Mouse (Mus musculus): ENCODE data around the gene Opn4.

Gene Opn4

DNA sequence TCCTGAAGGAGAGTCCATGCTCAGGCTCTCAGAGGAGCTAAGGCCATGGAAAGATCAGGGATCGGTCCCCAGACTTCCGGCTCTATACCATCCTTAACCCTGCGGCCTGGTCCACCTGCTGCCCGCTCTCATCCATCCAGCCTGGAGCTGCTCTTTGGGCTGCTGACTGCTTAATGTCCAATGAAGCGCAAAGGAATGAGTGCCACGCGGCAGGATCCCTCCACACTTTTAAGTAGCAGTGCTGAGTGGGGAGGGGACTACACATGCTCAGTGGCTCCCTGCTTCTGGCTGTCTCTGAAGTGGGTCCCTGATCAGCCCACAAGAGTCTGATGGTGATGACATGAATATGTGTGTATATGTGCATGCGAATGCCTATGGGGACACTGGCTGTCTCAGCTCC, at the start of gene Opn4:
Gene Opn4 (minus strand): TSS at position 202 of the 400 bp plus-strand sequence.
- no peak for DNase-seq

DNA sequence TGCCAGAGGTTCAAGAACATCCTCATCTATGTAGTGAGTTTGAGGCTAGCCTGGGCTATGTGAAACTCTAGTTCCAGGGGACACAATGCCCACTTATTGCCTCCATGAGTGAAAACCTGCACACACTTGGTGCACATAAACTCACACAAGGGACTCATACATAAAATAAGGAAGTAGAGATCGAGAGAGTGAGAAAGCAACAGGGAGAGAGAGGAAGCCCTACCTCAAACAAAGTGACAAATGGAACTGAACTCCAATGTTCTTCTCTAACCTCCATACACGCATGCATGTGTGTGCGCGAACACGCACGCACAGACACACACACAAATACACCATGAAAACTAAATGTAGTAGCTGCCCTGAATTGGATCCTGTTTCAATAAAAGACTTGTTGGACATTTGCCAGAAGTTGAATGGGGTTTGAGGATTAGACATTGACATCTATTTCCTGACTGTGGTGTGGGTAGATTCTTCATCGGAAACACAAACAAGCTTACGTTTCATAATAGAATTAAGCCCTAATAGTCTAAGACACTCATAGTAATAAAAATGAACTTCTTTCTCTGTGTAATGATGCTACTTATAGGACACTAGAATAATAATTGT, 48.0 kb upstream of the Opn4 start:
- DNase-seq = no peak

DNA sequence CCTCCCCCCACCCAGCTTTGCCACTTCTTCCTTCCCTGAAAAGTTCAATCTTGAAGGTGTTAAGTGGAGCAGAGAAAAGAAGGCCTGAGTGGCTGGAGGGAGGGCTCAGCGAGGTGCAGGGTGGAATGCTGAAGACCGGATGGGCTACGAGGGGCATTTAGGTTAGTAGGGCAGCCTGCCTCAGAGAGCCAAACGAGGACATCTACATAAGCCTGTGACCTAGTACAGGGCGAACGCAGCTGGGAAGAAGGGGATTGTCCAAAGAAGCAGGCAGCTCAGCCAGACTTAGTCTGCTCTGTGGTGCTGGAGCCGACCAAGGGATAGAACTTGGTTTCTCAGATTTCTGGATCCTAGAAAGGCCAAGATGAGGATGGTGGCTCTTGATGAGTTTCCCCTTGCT, 44.2 kb upstream of the Opn4 start:
- no peak for DNase-seq

DNA sequence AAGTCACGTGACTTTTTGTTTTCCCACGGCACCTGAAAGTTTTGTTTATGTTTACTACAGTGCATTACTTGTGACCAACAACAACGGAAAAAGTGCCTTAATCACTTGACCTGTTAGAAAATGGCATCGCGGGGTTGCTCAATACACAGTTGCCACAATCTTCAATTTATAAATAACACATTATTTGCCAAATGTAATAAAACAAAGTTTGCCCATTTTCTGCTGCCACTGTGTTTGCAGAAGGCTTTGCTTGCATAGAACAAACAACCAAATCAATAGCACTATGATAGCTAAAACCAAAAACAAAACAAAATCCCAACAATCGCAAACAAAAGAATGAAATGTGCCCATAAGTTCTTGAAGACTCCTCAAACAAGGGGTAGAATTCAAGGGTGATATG, 35.8 kb upstream of the Opn4 start:
- DNase-seq = no peak

DNA sequence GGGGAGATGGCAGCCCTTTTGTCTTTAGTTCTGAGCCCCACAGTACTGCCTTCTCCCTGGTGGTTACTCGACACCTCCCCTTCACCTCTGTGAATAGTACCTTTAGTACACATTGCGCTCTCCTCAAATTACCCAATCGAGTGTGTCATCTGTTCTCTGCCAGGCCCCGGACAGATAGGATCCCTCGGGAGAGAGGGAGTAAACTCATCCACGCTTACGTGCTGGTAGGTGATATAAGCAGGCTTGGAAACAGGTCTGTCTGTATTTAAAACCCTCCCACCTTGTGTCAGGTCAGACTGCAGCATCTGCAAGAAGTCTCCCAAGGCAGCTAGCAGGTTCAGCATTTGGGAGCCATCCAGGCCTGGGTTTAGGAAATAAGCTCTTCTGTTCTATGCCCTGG, 35.2 kb upstream of the Opn4 start:
- no peak for DNase-seq

DNA sequence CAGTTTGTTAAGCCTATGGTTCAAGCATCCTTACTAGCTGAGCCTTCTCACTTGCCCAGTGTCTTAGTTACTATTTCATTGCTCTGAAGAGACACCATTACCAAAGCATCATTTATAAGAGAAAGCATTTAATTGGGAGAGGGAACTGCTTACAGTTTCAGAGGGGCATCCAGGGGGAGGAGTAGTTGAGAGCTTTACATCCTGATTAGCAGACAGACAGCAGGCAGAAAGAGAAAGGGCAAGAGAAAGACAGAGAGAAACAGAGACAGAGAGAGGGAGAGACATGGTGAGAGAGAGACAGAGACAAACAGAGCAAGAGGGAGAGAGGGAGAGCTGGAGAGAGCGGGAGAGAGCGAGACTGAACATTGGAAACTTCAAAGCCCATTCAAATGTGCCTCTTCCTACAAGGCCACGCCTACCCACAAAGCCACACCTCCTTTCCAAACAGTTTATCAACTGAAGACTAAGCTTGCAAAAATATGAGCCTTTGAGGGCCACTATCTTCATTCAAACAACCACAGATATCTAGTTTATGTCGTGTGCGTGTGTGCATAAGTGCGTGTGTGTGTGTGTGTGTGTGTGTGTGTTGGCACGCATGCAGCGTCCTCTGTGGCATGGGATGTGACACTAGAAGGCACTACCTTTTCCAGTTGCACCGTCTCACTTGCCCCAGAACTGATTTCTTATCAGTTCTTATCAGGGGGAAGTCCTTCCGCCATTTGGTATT, 32.9 kb upstream of the Opn4 start:
- peak; percentile 78 for DNase-seq

DNA sequence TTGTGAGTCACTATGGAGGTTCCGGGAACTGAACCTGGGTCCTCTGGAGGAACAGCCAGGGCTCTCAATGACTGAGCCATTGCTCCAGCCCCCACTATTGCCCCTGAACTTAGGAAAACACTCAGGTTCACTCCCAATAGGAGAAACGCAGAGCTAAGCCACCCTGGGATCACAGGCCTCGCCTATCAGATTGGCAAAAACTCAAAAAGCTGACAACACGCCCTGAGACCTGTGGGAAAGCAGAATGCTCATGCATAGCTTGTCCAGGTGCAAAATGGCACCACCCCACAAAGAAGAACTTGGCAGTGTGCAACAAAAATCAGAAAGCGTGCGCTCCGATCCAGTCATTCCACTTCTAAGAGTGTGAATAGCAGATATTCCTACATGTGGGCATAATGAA, 26.9 kb upstream of the Opn4 start:
- DNase-seq = no peak

DNA sequence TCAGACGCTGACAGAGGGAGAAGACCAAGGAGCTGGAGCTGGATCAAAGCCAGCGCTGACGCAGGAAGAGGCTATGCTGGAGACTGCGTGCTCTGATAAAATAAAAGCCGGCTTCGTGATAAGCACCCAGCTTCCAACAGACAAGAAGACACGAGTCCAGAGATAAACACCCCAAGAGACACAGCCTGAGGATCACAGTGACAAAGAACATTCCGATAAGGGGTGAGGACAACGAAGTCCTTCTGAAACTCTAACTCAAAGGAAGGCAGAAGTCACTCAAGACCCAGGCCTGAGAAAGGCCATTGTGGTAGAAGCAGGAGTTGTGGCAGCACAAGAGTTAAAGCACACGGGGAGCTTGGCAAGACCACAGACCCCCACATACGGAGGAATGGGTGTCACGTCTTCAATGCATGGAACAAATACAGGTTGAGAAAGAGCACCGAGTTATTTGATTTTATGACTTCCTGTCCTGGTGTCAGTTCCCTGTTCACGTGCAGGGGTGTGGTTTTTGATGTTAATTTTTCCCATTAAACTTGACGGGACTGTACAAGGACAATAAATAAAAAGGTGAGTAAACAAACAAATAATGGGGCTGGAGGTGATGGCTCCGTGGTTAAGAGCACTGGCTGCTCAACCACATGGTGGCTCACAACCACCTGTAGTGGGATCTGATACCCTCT, 23.7 kb upstream of the Opn4 start:
- DNase-seq = peak; percentile 86

DNA sequence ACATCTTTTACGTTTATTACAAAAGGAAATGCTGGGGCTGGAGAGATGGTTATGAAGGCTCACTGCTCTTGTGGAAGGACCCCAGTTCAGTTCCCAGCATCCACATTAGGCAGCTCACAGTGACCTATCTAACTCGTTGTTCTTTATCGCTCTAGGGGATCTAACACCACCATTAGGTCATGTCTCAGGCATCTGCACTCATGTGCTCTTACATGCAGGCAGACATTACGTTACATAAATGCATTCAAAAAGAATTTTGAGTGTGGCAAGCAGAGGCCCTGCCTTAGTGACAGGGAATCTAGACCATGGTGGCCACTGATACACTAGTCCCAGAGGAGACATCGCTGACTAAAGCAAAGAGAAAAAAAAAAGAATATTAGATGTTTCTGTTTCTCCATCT, 23.1 kb upstream of the Opn4 start:
- no peak for DNase-seq

DNA sequence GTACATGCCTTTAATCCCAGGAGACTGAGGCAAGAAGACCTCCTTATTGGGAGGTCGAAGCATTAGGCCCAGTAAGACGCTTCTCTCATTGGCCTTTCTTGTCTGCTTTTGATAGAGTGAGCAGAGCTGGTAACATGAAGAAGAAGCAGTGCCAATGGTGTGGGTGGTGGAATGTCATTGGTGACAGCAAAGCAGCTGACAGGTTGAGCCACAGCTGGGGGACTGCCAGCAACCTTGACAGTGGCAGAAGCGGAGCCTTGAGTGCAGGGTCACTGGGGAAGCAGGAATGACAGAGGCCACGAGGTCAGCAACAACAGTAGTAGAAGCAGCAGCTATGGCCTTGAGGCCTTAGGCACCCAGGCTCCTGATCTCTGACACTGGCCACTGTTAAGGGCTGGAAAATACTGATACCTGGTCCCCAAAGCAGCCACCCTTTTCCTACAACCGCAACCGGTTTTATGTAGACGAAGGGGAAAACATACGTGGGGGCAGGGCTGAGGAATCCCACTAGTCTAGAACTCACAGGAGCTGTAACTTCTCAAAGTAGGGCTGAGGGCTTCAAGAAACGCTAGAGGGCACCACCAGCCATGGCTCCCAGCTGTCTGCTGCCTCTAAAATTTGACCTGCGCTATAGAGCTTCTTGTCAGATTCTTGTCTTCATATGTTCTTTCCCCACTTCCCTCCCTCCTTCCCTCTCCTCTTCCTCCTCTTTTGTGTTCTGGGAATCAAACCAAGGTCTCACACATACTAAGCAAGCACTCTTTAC, 20.9 kb upstream of the Opn4 start:
- peak; percentile 75 for DNase-seq

DNA sequence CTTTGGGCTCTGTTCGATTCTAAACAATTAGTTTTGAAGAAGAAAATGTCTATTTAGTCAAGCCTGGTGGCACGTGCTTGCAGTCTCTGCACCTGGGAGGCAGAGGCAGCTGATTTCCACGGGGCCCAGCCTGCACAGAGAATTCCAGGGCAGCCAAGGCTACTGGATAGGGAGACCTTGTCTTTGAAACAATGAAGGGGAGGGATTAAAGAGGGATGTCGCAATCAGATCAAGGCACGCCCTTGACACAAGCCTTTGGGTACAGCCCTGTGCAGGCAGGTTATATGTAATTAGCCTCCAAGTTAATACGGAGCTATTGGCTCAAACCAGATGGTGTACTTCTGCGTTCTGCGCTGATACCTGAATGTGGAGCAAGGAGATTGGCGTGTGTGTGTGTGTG, 18.9 kb upstream of the Opn4 start:
- no peak for DNase-seq

DNA sequence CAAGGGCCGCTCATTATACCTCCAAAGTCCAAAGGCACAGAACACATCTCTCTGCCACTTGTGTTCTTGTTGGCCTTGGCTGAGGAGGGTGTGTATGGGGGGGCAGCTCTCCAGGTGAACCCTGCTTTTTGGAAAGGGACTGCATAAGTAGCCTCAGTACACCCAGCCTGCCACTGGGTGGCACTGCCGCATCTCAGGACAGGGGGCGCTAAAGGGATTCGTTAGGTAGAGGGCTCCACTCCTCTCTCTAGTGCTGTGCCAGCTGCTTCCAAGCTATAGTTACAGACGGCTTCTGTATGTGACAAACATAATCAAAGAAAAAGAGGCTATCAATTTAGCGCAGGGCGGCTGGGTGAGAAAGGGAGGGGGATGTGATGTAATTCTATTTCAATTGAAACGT, 16.9 kb upstream of the Opn4 start:
- DNase-seq = peak; percentile 91

DNA sequence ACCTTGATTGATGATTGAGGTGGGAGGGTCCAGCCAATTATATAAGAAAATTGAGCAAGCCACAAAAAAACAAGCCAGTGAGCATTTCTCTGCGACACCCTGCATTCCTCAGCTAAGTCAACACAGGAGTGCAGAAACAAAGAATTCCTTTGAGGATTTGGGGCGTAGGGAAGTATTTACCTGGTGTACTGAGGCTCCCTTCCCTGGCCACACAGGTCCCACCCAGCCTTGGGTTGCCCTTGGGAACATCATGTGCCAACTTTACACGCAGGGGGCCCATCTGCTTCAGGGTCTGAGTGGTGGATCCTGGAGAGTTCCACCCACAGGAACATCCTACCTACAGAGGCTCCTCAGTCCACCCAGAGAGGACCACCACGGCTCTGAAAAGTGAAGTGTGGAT, 15.7 kb upstream of the Opn4 start:
- DNase-seq = no peak

DNA sequence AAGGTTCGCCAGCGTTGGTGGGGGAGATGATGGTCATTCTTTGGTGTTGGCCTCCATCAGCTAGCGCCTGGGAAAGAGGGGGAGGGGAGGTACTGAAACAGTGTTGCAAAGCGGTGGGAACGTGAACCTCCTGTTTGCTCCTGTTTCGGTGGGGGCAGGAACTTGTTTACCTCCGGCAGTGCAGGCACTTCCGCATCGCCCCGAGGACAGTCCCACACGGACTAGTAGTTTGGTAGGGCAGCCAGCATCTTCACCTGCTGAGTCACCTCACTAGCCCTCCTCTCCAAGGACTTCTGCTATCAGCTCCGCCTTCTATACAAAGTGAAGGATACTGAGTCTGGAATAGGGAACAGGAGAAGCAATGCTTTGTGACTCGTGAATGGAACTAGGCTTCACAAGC, 15.1 kb upstream of the Opn4 start:
- DNase-seq = peak; percentile 48

DNA sequence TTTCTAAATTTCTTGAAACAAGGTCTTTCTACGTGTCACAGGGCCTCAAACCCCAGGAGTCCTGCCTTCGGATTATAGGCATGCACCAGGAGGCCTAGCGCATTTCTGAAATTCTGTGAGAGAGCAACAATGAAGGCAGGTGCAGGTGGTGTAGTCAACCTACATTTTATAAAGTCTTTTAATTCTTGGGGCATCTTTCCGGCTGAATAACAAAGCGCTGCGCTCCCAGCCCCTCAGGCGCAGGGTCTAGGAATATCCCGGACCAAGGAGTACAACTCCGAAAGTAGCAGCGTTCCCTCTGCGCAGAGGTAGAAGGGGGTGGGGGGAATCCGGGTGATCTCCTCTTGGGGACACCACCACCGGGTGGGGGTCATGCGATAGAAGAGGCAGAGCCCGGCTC, 14.6 kb upstream of the Opn4 start:
- DNase-seq = no peak

DNA sequence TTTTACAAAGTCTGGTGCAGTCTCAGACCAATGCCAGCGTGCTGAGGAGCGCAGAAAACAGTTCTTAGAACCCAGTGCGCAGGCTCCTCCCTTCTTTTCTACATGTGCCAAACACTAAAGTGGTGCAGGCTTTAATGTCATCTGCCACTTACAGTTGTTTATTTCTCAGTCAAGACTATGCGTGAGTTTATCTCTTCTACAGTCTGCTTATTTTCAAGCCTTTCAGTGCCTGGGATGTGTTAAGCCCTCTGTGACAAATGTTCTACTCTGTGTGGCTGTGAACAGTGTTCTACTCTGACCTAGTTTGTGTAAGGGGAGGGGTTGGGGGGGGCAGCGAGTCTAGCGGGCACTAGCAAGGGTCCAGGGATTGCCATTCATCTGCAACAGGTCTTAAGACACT, 13.6 kb upstream of the Opn4 start:
- no peak for DNase-seq

DNA sequence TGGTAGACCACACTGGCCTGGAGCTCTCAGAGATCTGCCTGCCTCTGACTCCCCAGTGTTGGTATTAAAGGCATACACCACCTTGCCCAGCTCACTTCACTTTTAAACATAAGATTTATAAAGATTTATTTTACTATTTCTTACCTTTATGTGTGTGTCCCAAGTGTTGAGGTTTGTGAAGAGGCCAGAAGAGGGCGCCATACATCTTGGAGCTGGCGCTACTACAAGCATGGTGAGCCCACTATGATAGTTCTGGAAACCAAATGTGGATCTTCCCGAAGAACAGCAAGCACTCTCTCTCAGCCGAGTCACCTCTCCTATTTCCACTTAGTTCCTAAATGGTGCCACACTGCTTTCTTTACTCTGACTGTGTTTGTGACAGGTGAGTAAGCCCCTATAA, 12.3 kb upstream of the Opn4 start:
- DNase-seq = peak; percentile 61

DNA sequence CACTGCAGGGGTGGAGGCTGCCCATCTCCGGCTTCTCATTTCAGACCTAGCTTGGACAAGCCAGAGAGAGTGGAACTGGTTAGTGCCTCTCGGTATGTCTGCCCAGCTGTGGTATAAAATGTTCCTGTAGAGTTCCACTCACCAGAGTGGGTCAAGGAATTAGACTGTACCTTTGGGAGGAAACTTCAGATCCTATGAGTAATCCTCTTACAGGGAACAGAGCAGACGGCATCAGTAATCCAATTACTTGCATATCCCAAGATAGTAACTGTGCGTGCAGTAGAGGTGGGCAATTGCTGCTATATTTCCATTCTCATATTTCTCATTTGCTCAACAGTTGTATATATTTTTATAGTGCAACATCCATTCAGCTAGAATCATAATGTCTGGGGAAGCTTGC, 11.6 kb upstream of the Opn4 start:
- no peak for DNase-seq

DNA sequence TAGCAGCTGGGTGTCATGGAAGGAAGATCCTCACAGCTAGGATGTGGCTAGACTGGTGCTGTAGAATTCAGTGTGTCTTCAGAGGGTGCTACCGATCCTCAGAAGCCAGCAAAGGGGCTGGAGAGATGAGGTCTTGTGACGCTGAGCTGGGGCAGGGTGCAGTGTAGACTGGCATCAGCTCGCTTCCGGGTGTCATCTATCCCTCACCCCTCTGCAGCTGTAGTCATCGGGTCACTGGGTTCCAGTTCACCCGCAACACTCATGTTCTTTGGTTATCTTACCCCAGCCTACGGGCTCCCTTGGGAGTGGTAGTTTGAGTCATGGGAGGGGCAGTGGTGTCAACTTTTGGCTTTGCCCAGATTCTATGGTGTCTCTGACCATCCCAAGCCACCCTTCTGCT, 2.0 kb upstream of the Opn4 start:
- no peak for DNase-seq

DNA sequence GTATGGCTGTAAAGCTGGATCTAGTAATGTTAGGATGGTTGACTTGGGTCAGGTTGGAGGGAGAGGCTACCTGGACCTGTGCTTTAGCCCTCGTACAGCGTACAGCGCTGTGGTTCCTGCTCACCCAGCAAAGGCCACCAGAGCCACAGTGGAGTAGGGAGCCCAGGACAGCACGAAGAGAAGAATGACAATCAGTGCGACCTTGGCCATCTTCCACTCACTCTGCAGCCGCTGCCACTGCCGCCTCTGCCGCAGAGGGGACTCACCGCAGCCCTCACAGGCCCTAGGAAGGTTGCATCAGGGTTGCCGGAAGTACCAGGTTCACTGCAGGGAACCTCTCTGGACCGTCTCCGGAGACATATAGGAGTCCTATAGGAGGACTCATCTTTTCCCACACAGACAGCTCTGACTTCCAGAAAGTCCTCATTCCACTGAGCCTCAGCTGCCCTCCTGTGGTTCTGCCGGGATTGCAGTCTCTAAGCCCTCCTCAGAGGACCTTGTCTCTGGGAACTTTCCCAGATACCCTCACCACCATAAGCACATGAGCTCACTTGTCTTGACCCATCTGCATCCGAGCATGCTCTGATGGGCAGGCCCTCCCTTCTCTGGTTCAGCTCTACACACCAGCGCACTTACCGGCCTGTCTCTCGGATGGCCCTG, 4.2 kb downstream of the Opn4 start:
- no peak for DNase-seq

DNA sequence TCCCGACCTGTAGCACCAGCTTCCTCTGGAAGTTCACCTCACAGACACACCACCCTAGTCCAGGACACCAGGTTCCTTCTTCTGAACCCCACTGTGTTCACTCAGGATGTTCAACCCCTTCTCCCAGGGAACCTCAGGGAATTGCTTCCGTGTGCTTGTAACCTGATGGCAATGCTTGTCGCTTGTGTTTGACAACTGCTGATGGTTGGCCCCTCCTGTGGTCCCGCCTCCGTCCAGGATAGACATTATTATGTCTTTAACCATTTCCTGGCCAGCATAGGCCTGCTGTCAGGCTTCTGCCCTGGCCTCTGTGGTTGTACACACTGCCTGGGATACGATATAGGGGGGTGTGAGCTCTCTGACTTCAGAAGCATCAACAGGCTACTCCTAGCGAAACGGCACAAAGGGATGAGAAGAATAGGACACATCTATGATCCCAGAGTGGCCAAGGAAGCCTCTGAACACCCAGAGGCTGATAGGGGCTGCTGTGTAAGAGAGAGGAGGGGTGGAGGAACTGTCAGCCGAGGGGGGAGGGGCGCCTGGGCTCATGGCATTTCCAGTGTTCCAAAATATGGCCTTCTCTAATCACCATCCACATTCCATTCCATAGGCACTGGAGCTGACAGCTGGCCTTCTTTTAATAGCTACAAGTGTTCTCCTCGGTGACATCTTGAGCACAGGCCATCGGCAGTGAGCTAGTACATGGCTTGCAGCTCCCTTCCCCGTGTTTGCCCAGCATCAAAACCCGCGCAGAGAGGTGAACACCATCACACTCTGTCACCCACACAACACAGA, 8.0 kb downstream of the Opn4 start:
- DNase-seq = no peak

Measured in liver (tissue).